Mouse (Mus musculus) CH12.LX (cell line): ENCODE measurements around the gene 4930544D05Rik. TPM values are rescaled to one million over a fixed set of nuclear protein-coding genes. Genes with fewer than 3 reads are reported as not detected.

Experiments
- DNase-seq: peaks from one replicate; pipeline ENCODE4 v3.0.0-alpha.2; 2013; ENCODE audit errors: extremely low read depth
- H3K27ac ChIP-seq: 2 replicates; pipeline ENCODE4 v1.5.1; 2012; ENCODE audit warnings: low read depth, mild to moderate bottlenecking, control low read depth, moderate library complexity; ENCODE audit not compliant: insufficient read depth
- H3K27me3 ChIP-seq: replicated peaks from 2 replicates; pipeline ENCODE3; 2012; ENCODE audit warnings: inconsistent platforms
- H3K36me3 ChIP-seq, 2 experiments: replicated peaks in 1 of 2; 2 replicates each; pipeline versions ENCODE3 to v1.6.1; 2012; ENCODE audit warnings: inconsistent platforms in 1 of 2, low read length in 1 of 2, mild to moderate bottlenecking in 1 of 2, mixed read lengths in 1 of 2, moderate library complexity in 1 of 2; ENCODE audit not compliant: control insufficient read depth in 1 of 2, insufficient read depth in 1 of 2
- H3K4me1 ChIP-seq, 2 experiments: 2 replicates each; pipeline ENCODE4 v1.6.1; 2012; ENCODE audit warnings: inconsistent platforms in 1 of 2, moderate library complexity in 1 of 2; ENCODE audit not compliant: insufficient read depth in 2 of 2, control insufficient read depth in 1 of 2
- H3K4me2 ChIP-seq: 2 replicates; pipeline ENCODE4 v1.6.1; 2012; ENCODE audit warnings: low read depth, mild to moderate bottlenecking, control low read depth; ENCODE audit not compliant: poor library complexity, insufficient read depth, severe bottlenecking
- H3K4me3 ChIP-seq, 3 experiments: fragments of 150-350 bp in 1 of 3; sonication (generic) in 1 of 3; replicated peaks in 1 of 3; 2 replicates each; pipeline versions ENCODE3 to v1.5.1; 2011 to 2012; ENCODE audit warnings: low read depth in 2 of 3, low read length in 2 of 3, mild to moderate bottlenecking in 2 of 3, moderate library complexity in 2 of 3, control low read depth in 1 of 3, improper control_type of control experiment in 1 of 3, inconsistent platforms in 1 of 3, mixed read lengths in 1 of 3; ENCODE audit not compliant: poor library complexity in 1 of 3
- H3K79me2 ChIP-seq: replicated peaks from 2 replicates; pipeline ENCODE4 v1.6.1; 2012; ENCODE audit warnings: mild to moderate bottlenecking, moderate library complexity; ENCODE audit not compliant: control insufficient read depth, poor library complexity, insufficient read depth, severe bottlenecking; ENCODE audit errors: extremely low read depth
- H3K9ac ChIP-seq: 2 replicates; pipeline ENCODE4 v1.6.1; 2012; ENCODE audit warnings: low read depth, mild to moderate bottlenecking, control low read depth, moderate library complexity; ENCODE audit not compliant: insufficient read depth
- H3K9me3 ChIP-seq: replicated peaks from 2 replicates; pipeline ENCODE3; 2012; ENCODE audit warnings: low read length, inconsistent platforms, mixed read lengths
- BHLHE40 ChIP-seq: IDR thresholded peaks from 2 replicates; pipeline ENCODE4 v1.6.1; 2011; ENCODE audit warnings: mild to moderate bottlenecking, low read depth, low read length, improper control_type of control experiment
- CHD1 ChIP-seq: IDR thresholded peaks from 2 replicates; pipeline ENCODE4 v1.6.1; 2012; ENCODE audit warnings: low read depth, low read length, improper control_type of control experiment, inconsistent platforms
- CHD2 ChIP-seq: IDR thresholded peaks from 2 replicates; pipeline ENCODE4 v1.6.1; 2011; ENCODE audit warnings: low read length, improper control_type of control experiment
- GABPA ChIP-seq: IDR thresholded peaks from 2 replicates; pipeline ENCODE4 v1.6.1; 2012; ENCODE audit warnings: low read depth, low read length, improper control_type of control experiment, inconsistent platforms; ENCODE audit not compliant: insufficient replicate concordance
- KAT2A ChIP-seq: IDR thresholded peaks from 2 replicates; pipeline ENCODE4 v1.6.1; 2012; ENCODE audit warnings: low read length, improper control_type of control experiment, inconsistent platforms; ENCODE audit not compliant: insufficient replicate concordance
- MAFK ChIP-seq: IDR thresholded peaks from 2 replicates; pipeline ENCODE4 v1.6.1; 2011; ENCODE audit warnings: low read length, improper control_type of control experiment; ENCODE audit not compliant: insufficient replicate concordance
- MAX ChIP-seq: IDR thresholded peaks from 2 replicates; pipeline ENCODE4 v1.6.1; 2011; ENCODE audit warnings: low read length, improper control_type of control experiment
- MAZ ChIP-seq: IDR thresholded peaks from 2 replicates; pipeline ENCODE4 v1.6.1; 2012; ENCODE audit warnings: low read depth, mild to moderate bottlenecking, inconsistent platforms, low read length, improper control_type of control experiment, moderate library complexity
- MXI1 ChIP-seq: IDR thresholded peaks from 2 replicates; pipeline ENCODE4 v1.6.1; 2011; ENCODE audit warnings: mild to moderate bottlenecking, low read depth, low read length, improper control_type of control experiment
- MYC ChIP-seq: IDR thresholded peaks from 2 replicates; pipeline ENCODE4 v1.6.1; 2011; ENCODE audit warnings: low read depth, mild to moderate bottlenecking, improper control_type of control experiment, low read length
- NELFE ChIP-seq: IDR thresholded peaks from 2 replicates; pipeline ENCODE4 v1.6.1; 2011; ENCODE audit warnings: low read depth, low read length, improper control_type of control experiment
- NRF1 ChIP-seq: IDR thresholded peaks from 2 replicates; pipeline ENCODE4 v1.6.1; 2014; ENCODE audit warnings: low read depth, mild to moderate bottlenecking, inconsistent platforms, low read length, improper control_type of control experiment, moderate library complexity
- PAX5 ChIP-seq: IDR thresholded peaks from 2 replicates; pipeline ENCODE4 v1.6.1; 2012; ENCODE audit warnings: low read length, inconsistent platforms, mixed read lengths
- POLR2A ChIP-seq: IDR thresholded peaks from 2 replicates; pipeline ENCODE4 v1.6.1; 2011; ENCODE audit warnings: low read depth, mild to moderate bottlenecking, improper control_type of control experiment, low read length
- POLR2AphosphoS2 ChIP-seq: IDR thresholded peaks from 2 replicates; pipeline ENCODE4 v1.6.1; 2011; ENCODE audit warnings: low read depth, low read length, improper control_type of control experiment
- RCOR1 ChIP-seq: conservative IDR thresholded peaks from 2 replicates; pipeline ENCODE4 v1.6.1; 2012; ENCODE audit warnings: low read depth, mild to moderate bottlenecking, inconsistent platforms, low read length, improper control_type of control experiment
- SIN3A ChIP-seq: IDR thresholded peaks from 2 replicates; pipeline ENCODE4 v1.6.1; 2012; ENCODE audit warnings: low read length, improper control_type of control experiment, inconsistent platforms
- SMC3 ChIP-seq: IDR thresholded peaks from 2 replicates; pipeline ENCODE4 v1.6.1; 2011; ENCODE audit warnings: low read depth, low read length, improper control_type of control experiment
- UBTF ChIP-seq: IDR thresholded peaks from 2 replicates; pipeline ENCODE4 v1.6.1; 2012; ENCODE audit warnings: low read depth, mild to moderate bottlenecking, inconsistent platforms, low read length, improper control_type of control experiment, moderate library complexity
- USF1 ChIP-seq: IDR thresholded peaks from 2 replicates; pipeline ENCODE4 v1.6.1; 2014; ENCODE audit warnings: low read depth, mild to moderate bottlenecking, inconsistent platforms, low read length, improper control_type of control experiment
- USF2 ChIP-seq: conservative IDR thresholded peaks from 2 replicates; pipeline ENCODE4 v1.6.1; 2011; ENCODE audit warnings: low read depth, low read length, improper control_type of control experiment
- ZKSCAN1 ChIP-seq: IDR thresholded peaks from 2 replicates; pipeline ENCODE4 v1.6.1; 2012; ENCODE audit warnings: low read depth, inconsistent platforms, low read length, improper control_type of control experiment, borderline replicate concordance
- ZMIZ1 ChIP-seq: IDR thresholded peaks from 2 replicates; pipeline ENCODE4 v1.6.1; 2012; ENCODE audit warnings: low read depth, mild to moderate bottlenecking, inconsistent platforms, low read length, improper control_type of control experiment
- ZNF384 ChIP-seq: IDR thresholded peaks from 2 replicates; pipeline ENCODE4 v1.6.1; 2012; ENCODE audit warnings: low read depth, low read length, improper control_type of control experiment, inconsistent platforms
- dilution Hi-C: fragments of 300-500 bp; cut with MboI; formaldehyde crosslinking; loops from 2 replicates; pipeline ENCODE4 v1.14.3; 2020; ENCODE audit warnings: low sequenced_read_pairs; ENCODE audit not compliant: extremely low pct_unique_long_range_greater_than_20kb, extremely low pct_ligation_motif_present
- in situ Hi-C: fragments of 300-500 bp; cut with MboI; formaldehyde crosslinking; loops from 3 replicates; pipeline ENCODE4 v1.14.3; 2019; ENCODE audit warnings: low sequenced_read_pairs, low pct_ligation_motif_present, low pct_unique_long_range_greater_than_20kb, mixed read lengths
- polyA plus RNA-seq: library from polyadenylated mRNA; unstranded; fragments of >175 nt; gene quantifications from 2 replicates; pipeline ENCODE4 v1.2.1, GENCODE M21; 2012; ENCODE audit warnings: low read depth; ENCODE audit not compliant: insufficient read length
- total RNA-seq, 2 experiments: library from RNA; depleted of rRNA; stranded (reverse); fragments of 300-350 nt in 1 of 2; fragments of >200 nt in 1 of 2; gene quantifications; 2 replicates each; pipeline ENCODE4 v1.2.3; 2012 to 2014

The 4930544D05Rik gene
- total and polyA plus RNA-seq, 3 experiments = 0.17 TPM; not detected in 2

DNA sequence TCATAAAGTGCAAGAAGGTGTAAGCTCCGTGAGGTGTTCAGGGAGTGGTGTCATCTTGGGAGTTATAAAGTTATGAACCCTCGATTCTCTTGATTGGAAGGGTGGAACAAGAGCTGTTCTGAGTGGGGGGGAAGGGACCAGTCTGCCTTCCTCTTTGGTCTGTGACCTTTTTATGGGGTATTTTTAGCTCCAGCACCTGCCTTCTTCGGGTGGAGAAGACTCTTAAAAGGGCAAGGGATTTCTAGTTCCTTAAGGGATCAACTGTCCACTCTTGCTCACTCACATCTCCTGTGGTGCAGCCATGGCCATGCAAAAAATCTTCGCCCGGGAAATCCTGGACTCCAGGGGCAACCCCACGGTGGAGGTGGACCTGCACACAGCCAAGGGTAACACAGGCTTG, 41.9 kb downstream of the 4930544D05Rik start:
- TF ChIP-seq GABPA (no peak), MAX (no peak), MAZ (no peak), ZKSCAN1 (no peak), SMC3 (no peak), BHLHE40 (no peak), POLR2A (no peak), RCOR1 (no peak), POLR2AphosphoS2 (no peak), CHD1 (no peak), PAX5 (no peak), CHD2 (no peak), NELFE (no peak), SIN3A (no peak), MYC (no peak)
- Histone ChIP-seq H3K4me3 (no peak overlapping the region), H3K4me1 (peaks cover 7 to 26% of the 10 kb centered on the region in 2 experiments), H3K36me3 (peaks cover 14 to 46% of the 10 kb centered on the region in 2 experiments), H3K4me2 (no peak overlapping the region), H3K27me3 (no peaks in the 10 kb centered on the region), H3K9ac (no peak overlapping the region), H3K9me3 (no peaks in the 10 kb centered on the region), H3K27ac (no peak overlapping the region), H3K79me2 (peaks cover 18% of the 10 kb centered on the region)
- in situ Hi-C loops = no loop called here
- peak; percentile 19 for DNase-seq
- dilution Hi-C loops = no loop called here

DNA sequence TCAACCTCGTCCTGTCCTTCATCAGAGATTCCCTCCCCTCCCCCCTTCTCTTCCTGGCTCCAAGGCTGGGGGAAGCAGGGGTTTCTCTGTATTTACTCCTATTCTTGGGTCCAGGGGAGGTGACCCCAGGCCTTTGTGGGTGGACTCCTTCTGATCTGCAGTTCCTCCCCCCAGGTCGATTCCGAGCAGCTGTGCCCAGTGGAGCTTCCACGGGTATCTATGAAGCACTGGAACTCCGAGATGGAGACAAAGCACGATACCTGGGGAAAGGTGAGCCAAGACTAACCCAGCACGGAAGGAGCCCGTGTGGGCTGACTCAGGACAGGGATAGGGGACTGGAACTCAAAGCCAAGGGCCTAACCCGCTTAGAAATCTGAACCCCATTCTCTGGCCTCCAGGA, 42.3 kb downstream of the 4930544D05Rik start:
- Histone ChIP-seq H3K36me3 (peaks cover 14 to 46% of the 10 kb centered on the region in 2 experiments), H3K9ac (no peak overlapping the region), H3K27ac (no peak overlapping the region), H3K79me2 (peaks cover 14% of the 10 kb centered on the region), H3K9me3 (no peaks in the 10 kb centered on the region), H3K4me1 (peaks cover 7 to 26% of the 10 kb centered on the region in 2 experiments), H3K27me3 (no peaks in the 10 kb centered on the region), H3K4me3 (no peak overlapping the region), H3K4me2 (no peak overlapping the region)
- no peak for DNase-seq
- in situ Hi-C loops = no loop called here
- TF ChIP-seq MAX = no peak
- no peak for TF ChIP-seq GABPA
- TF ChIP-seq SIN3A = no peak
- TF ChIP-seq CHD1 = no peak
- dilution Hi-C loops = no loop called here

DNA sequence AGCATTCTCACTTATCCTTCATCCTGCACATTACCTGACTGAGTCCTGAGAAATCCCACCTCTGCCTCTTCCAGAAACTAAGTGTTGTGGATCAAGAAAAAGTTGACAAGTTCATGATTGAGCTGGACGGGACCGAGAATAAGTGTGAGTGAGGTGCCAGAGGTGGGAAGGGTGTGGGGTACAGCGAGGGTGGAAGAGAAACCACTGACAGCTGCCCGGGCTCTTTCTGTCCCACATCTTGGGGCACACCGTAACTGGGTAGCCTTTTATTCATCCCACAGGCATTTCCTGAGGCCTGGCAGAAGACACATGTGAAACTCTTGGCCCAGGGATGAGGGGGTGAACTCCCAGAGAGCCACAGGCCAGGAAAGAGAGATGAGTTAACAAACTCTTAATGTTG, 42.9 kb downstream of the 4930544D05Rik start:
- Histone ChIP-seq H3K79me2 (peaks cover 9% of the 10 kb centered on the region), H3K4me1 (peaks cover 7 to 26% of the 10 kb centered on the region in 2 experiments), H3K9me3 (no peaks in the 10 kb centered on the region), H3K4me3 (no peak overlapping the region), H3K9ac (no peak overlapping the region), H3K27me3 (no peaks in the 10 kb centered on the region), H3K4me2 (no peak overlapping the region), H3K27ac (no peak overlapping the region), H3K36me3 (peaks cover 19 to 49% of the 10 kb centered on the region in 2 experiments)
- dilution Hi-C loops (no loop called here), in situ Hi-C loops (no loop called here)
- no peak for DNase-seq
- TF ChIP-seq SMC3 (no peak), MXI1 (no peak), KAT2A (no peak), MYC (no peak), NRF1 (no peak), CHD2 (no peak), UBTF (no peak), MAZ (no peak), ZNF384 (no peak), ZMIZ1 (no peak), MAFK (no peak), USF1 (no peak), USF2 (no peak)
